Comparison of ENCODE assay signal across 8 mouse cellular contexts in genomic region chr9:44268432-44268831, GRCm38 (mm10). TPM values are rescaled to one million over a fixed set of nuclear protein-coding genes. Genes with fewer than 3 reads are reported as not detected.
A peak's percentile ranks its signal among the peaks of the same experiment; 100 is the strongest.
DNase-seq lines count a peak whose midpoint lies in the region; ATAC-seq lines count a peak whose summit lies in the region.

Nlrx1 (minus strand) TSS chr9:44268599.

- no peak for DNase-seq in adrenal gland, adult 18-20 months (ENCODE audit: low spot score in 2 of 2)
- no peak for DNase-seq in adrenal gland, adult (ENCODE audit: inconsistent age in 2 of 2, low spot score in 1 of 2)
- no peak for DNase-seq in adrenal gland, postnatal 10 days
- no peak for DNase-seq in hindbrain, embryonic 10.5 days (ENCODE audit: low spot score)
- DNase-seq in embryo, embryonic 10 days (ENCODE audit: low spot score): no peak

- peaks cover 3% of the 10 kb centered on the region; the same call in 1 of the 2 replicates for H3K36me3 ChIP-seq in forebrain, embryonic 15.5 days
- no peaks in the 10 kb centered on the region; the same call in 1 of the 2 replicates for H3K36me3 ChIP-seq in hindbrain, embryonic 10.5 days
- H3K36me3 ChIP-seq in liver, embryonic 16.5 days (ENCODE audit: control insufficient read depth, insufficient read depth): peaks cover 4% of the 10 kb centered on the region; the same call in 1 of the 2 replicates
- H3K36me3 ChIP-seq in stomach, embryonic 14.5 days (ENCODE audit: control insufficient read depth, insufficient read depth, low read length): no peaks in the 10 kb centered on the region

- WGBS in forebrain, embryonic 15.5 days: 90% methylated on average over 6 of the region's 6 CpGs
- WGBS in hindbrain, embryonic 10.5 days: 76% methylated on average over 6 of the region's 6 CpGs
- WGBS in liver, embryonic 16.5 days (ENCODE audit: insufficient replicate concordance): 22% methylated on average over 6 of the region's 6 CpGs
- WGBS in stomach, embryonic 14.5 days: 64% methylated on average over 6 of the region's 6 CpGs

- H3K4me2 ChIP-seq in forebrain, embryonic 15.5 days (replicated peaks): peak within 1 kb of the TSS; percentile 76
- peak within 1 kb of the TSS; percentile 93 for H3K4me2 ChIP-seq in liver, embryonic 16.5 days (ENCODE audit: low read depth, low read length)
- peak within 1 kb of the TSS; percentile 75 for H3K4me2 ChIP-seq in stomach, embryonic 14.5 days (replicated peaks; ENCODE audit: low read depth, low read length)

- H3K9ac ChIP-seq in forebrain, embryonic 15.5 days (replicated peaks): peak within 1 kb of the TSS; percentile 69
- peak within 1 kb of the TSS; percentile 85 for H3K9ac ChIP-seq in liver, embryonic 16.5 days (ENCODE audit: low read depth, low read length)
- peak within 1 kb of the TSS; percentile 79 for H3K9ac ChIP-seq in stomach, embryonic 14.5 days (replicated peaks; ENCODE audit: low read depth, low read length)

- ATAC-seq in forebrain, embryonic 15.5 days (replicated peaks): no peak
- peak; percentile 51 for ATAC-seq in liver, embryonic 16.5 days (ENCODE audit: low read depth)
- peak; percentile 15; the same call in 1 of the 2 replicates for ATAC-seq in stomach, embryonic 14.5 days (ENCODE audit: insufficient number of reproducible peaks, insufficient read depth, low FRiP score, low read depth)

- no peaks in the 10 kb centered on the region for H3K9me3 ChIP-seq in forebrain, embryonic 15.5 days
- 0 out of 2 replicates have a peak, but pooled peaks cover 2% of the 10 kb centered on the region for H3K9me3 ChIP-seq in hindbrain, embryonic 10.5 days
- H3K9me3 ChIP-seq in liver, embryonic 16.5 days (replicated peaks; ENCODE audit: control insufficient read depth, low read length): no peaks in the 10 kb centered on the region
- no peaks in the 10 kb centered on the region for H3K9me3 ChIP-seq in stomach, embryonic 14.5 days (ENCODE audit: control insufficient read depth, low read depth, low read length)

- no peaks in the 10 kb centered on the region for H3K27me3 ChIP-seq in forebrain, embryonic 15.5 days
- peaks cover 7% of the 10 kb centered on the region; the same call in 1 of the 2 replicates for H3K27me3 ChIP-seq in hindbrain, embryonic 10.5 days (ENCODE audit: insufficient read depth, poor library complexity, severe bottlenecking)
- H3K27me3 ChIP-seq in liver, embryonic 16.5 days (ENCODE audit: control insufficient read depth, insufficient read depth, low read depth, low read length): no peaks in the 10 kb centered on the region
- H3K27me3 ChIP-seq in stomach, embryonic 14.5 days (ENCODE audit: control insufficient read depth, insufficient read depth, low read length): no peaks in the 10 kb centered on the region

- H3K4me3 ChIP-seq in forebrain, embryonic 15.5 days: peak within 1 kb of the TSS; percentile 45
- peak within 1 kb of the TSS; percentile 58 for H3K4me3 ChIP-seq in hindbrain, embryonic 10.5 days
- peak within 1 kb of the TSS; percentile 68 for H3K4me3 ChIP-seq in liver, embryonic 16.5 days (ENCODE audit: low read depth, low read length)
- H3K4me3 ChIP-seq in stomach, embryonic 14.5 days (ENCODE audit: low read depth, low read length): peak within 1 kb of the TSS; percentile 50

- H3K4me1 ChIP-seq in forebrain, embryonic 15.5 days: peaks cover 19% of the 10 kb centered on the region
- H3K4me1 ChIP-seq in hindbrain, embryonic 10.5 days (replicated peaks): peaks cover 23% of the 10 kb centered on the region
- peaks cover 16% of the 10 kb centered on the region for H3K4me1 ChIP-seq in liver, embryonic 16.5 days (ENCODE audit: control insufficient read depth, low read depth, low read length)
- H3K4me1 ChIP-seq in stomach, embryonic 14.5 days (ENCODE audit: control insufficient read depth, insufficient read depth, low read length): 0 out of 2 replicates have a peak, but pooled peaks cover 9% of the 10 kb centered on the region

- peak within 1 kb of the TSS; percentile 72 for H3K27ac ChIP-seq in forebrain, embryonic 15.5 days (replicated peaks)
- peak within 1 kb of the TSS; percentile 86 for H3K27ac ChIP-seq in hindbrain, embryonic 10.5 days
- H3K27ac ChIP-seq in liver, embryonic 16.5 days (ENCODE audit: low read length): peak within 1 kb of the TSS; percentile 87
- peak within 1 kb of the TSS; percentile 72; the same call in 1 of the 2 replicates for H3K27ac ChIP-seq in stomach, embryonic 14.5 days (ENCODE audit: low read length)

RNA-seq across cellular contexts. Expression of gene Nlrx1, which starts in this region (rescaled TPM):
- 10 to 100 TPM; 14.0 to 17.1 TPM for total RNA-seq in adrenal gland, adult 18-20 months (2021)
- 10 to 100 TPM; 23.1 to 30.6 TPM for total RNA-seq in adrenal gland, postnatal 10 days (2021)
- polyA plus RNA-seq in forebrain, embryonic 15.5 days (2015; fragmentation: Nextera tagmentation; extraction: Ambion mirVana): 4.5 and 5.2 TPM in 2 replicates
- polyA plus RNA-seq in hindbrain, embryonic 10.5 days (2016; fragmentation: Nextera tagmentation; extraction: Ambion mirVana): 2.4 and 3.3 TPM in 2 replicates
- polyA plus RNA-seq in liver, embryonic 16.5 days (2015; fragmentation: Nextera tagmentation; extraction: Ambion mirVana): 4.3 and 5.0 TPM in 2 replicates
- 7.2 and 8.4 TPM in 2 replicates for polyA plus RNA-seq in stomach, embryonic 14.5 days (2014; fragmentation: Nextera tagmentation; extraction: Ambion mirVana)
